Mouse (Mus musculus): ENCODE results near the gene Tigar. TPM values are rescaled to one million over a fixed set of nuclear protein-coding genes. Genes with fewer than 3 reads are reported as not detected.
A peak's percentile ranks its signal among the peaks of the same experiment; 100 is the strongest.

The Tigar gene
- 1.1 TPM in 1 of 2 replicates, not detected in the other for total RNA-seq (2015; ENCODE audit: low replicate concordance)
- 0.13 and 1.1 TPM in 2 replicates for total RNA-seq (2017; ENCODE audit: low replicate concordance)

GRCm38 (mm10) chr6:127109402-127109930 lies at the start of gene Tigar:
Tigar (minus strand) TSS chr6:127109557.
- ATAC-seq (replicated peaks; ENCODE audit: low FRiP score, poor library complexity, severe bottlenecking) = peak; percentile 48

DNA sequence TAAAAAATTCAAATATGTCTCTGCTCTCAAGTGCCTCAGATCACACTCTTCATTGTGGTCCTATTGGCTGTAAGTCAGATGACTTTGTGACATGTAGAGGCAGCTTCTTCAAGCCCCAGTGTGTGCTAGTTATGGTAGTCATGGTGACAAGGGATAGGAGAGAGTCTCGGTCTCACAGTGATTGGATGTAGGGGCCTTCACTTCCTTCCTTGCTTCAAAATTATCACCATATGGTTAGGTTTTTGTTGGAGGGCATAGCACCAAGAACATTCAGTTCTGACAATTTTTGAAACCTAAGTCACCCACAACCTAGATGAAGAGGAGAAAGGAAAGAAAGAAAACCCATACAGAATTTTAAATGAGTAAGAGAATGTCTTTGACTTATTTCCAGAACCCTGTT lies 48.0 kb upstream of the Tigar start:
- ATAC-seq (replicated peaks; ENCODE audit: low FRiP score, poor library complexity, severe bottlenecking) = no peak

- no peak for ATAC-seq (replicated peaks; ENCODE audit: low FRiP score, poor library complexity, severe bottlenecking)
Measured at GRCm38 (mm10) chr6:127155468-127155867, 46.1 kb upstream of the Tigar start.

DNA sequence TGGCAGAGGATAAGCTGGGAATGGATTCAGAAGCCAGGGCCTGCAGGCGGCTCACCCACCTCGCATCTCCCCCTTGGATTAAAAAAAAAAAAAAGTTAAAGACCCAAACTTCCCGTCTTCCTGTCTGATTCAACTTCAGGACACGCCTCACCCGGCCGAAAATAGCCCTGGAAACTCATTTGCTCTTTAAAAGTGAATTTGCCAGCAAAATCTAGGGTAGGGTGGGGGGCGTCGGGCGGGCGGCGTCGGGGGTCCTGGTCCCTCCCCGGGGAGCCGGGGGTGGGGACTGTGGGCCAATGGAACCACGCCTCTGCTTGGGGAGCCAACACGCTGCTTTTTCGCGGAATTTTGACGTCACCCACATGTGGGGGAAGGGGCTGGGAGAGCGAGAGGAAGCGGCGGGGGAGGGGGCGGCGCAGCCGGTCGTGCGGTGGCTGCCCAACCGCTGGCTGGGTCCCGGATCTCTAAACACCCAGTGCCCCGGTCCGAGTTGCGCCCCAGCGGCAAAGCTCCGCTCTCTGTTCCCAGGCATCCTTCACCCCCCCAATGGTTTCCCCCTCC lies 45.4 kb upstream of the Tigar start:
- no peak for ATAC-seq (replicated peaks; ENCODE audit: low FRiP score, poor library complexity, severe bottlenecking)

GRCm38 (mm10) chr6:127153972-127154707 lies 44.8 kb upstream of the Tigar start:
- ATAC-seq (replicated peaks; ENCODE audit: low FRiP score, poor library complexity, severe bottlenecking) = no peak

DNA sequence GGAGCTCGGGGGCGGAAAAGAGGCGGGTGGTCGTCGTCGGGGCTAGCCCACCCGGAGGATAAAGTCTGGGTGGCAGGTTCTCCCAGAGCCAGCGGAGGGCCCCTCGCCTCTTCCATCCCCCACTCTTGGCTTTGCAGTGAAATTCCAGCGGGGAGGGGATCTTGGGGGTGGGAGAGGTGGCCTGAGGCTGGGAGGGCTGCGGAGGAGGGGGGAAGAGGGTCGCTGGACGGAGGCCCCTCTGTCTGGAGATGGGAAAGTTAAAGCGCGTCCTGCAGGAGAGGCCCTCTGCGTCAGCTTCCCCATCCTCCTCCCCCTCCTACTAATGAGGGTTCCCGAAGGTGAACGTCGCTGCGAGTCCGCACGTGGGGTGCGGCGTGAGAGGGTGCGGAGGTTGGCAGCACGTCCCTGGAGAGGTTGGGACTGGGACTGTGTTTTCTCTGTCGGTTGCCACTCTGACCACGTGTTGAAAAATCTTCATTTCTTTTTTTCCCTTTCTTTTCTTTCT lies 44.0 kb upstream of the Tigar start:
- no peak for ATAC-seq (replicated peaks; ENCODE audit: low FRiP score, poor library complexity, severe bottlenecking)

DNA sequence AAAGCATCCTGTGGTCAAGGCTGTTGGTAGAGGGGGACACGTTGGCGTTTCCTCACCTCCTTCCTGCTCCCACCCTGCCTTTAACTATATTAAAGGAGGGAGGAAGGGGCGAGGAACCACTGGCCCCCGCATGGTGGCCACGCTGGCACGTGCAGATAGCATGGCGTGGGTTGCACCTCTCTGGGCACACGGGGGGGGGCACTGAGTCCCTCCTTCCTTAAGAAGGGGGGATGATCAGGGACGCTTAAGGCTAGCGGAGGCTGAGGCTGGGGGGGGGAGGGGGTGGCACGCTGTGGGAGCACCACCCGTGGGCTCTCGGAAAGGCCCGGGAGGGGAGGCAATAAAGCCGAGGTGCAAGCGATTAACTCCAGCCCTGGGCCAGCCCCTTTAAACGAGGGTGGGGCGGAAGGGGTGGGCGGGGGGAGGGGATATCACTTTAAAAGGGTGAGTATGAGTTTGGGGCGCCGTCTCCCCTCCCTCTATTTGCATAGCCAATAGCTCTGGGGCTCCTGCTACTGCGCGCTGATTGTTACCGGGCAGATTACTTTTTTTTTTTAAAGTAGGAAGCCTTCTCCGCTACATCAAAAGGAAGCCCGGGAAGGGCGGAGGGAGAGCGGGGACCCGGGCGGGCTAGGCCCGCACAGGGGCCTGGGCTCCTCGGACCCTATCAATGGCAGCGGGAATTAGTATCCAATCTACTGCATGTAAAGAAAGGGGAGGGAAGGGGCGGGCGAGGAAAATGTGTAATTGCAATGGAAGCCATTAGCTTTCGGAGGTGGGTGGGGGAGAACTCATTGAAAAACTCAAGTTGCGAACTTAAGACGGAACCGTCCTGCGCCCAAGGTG lies 43.0 kb upstream of the Tigar start, which contains the start of gene Ccnd2:
Gene Ccnd2, minus strand, starts transcription at position 88 of the 846 bp plus-strand sequence.
- no peak for ATAC-seq (replicated peaks; ENCODE audit: low FRiP score, poor library complexity, severe bottlenecking)

GRCm38 (mm10) chr6:127151565-127152105 lies 42.3 kb upstream of the Tigar start:
- ATAC-seq (replicated peaks; ENCODE audit: low FRiP score, poor library complexity, severe bottlenecking) = no peak

DNA sequence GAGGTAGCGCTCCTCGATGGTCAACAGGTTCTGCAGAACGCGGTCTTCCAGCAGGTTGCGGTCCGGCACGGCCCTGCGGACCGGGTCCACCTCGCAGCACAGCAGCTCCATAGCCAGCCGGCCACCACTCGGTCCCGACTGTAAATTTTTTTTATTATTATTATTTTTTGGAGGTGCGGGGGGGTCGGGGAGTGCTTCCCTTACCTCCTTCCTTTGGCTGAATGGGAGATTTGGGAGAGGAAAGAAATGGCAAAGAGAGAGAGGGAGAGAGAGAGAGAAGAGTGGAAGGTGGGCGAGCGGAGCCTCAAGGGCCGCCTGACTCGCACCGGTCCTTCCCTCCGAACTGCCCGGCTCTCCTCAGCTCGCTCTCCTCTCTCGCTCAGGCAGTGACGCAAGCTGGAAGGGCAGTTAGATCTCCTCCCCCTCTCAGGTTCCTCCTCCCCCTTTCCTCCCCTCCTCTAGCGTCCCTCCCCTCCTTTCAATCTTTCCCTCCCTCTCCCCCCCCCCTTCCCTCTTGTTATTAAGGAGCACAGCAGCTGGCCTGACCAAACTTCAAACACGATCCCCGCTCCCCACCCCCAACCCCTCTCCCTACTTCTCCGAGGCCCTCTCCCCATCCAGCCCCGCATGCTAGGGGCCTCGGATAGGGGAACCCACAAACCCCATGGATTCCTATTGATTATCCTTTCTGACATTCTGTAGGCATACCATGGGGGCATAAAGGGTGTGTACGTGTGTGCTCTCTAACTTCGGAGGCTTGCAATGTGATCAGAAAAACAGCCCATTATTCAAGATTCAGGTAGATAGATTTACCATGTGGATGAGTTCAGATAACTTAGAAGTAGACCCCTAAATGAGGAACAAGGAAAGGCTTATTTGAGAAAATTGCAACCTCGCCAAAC lies 41.6 kb upstream of the Tigar start:
- no peak for ATAC-seq (replicated peaks; ENCODE audit: low FRiP score, poor library complexity, severe bottlenecking)

- no peak for ATAC-seq (replicated peaks; ENCODE audit: low FRiP score, poor library complexity, severe bottlenecking)
Measured at GRCm38 (mm10) chr6:127149944-127150662, 40.7 kb upstream of the Tigar start.

DNA sequence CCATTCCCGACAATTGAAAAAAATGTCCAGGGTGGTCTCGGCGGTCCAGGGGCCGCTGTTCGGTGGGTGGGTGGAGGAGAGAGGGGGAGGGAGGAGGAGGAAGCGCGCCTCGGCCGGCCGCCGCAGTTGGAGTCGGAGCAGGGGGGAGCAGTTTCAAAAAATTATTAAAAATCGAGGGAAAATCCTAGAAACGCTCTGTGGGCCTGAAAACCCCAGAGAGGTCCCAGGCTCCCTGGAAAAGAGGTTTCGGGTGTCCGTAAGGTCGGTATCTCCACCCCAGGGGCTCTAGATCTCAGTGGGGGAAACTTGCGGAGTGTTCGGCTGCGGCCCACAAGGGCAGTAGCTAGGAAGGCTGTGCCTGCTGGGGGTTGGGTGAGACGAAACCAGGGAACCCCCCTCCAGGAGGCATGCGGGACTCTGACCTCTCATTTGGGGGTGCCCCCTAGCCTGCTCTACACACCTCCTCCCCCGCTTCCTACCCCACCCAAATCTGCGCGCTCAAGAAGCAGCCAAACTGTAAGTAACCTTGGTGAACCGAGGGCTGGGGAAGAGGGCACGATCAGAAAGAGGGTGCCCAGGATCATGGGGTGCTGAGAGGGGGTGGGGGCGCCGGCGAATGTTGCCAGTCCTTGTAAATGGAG lies 40.1 kb upstream of the Tigar start:
- no peak for ATAC-seq (replicated peaks; ENCODE audit: low FRiP score, poor library complexity, severe bottlenecking)

DNA sequence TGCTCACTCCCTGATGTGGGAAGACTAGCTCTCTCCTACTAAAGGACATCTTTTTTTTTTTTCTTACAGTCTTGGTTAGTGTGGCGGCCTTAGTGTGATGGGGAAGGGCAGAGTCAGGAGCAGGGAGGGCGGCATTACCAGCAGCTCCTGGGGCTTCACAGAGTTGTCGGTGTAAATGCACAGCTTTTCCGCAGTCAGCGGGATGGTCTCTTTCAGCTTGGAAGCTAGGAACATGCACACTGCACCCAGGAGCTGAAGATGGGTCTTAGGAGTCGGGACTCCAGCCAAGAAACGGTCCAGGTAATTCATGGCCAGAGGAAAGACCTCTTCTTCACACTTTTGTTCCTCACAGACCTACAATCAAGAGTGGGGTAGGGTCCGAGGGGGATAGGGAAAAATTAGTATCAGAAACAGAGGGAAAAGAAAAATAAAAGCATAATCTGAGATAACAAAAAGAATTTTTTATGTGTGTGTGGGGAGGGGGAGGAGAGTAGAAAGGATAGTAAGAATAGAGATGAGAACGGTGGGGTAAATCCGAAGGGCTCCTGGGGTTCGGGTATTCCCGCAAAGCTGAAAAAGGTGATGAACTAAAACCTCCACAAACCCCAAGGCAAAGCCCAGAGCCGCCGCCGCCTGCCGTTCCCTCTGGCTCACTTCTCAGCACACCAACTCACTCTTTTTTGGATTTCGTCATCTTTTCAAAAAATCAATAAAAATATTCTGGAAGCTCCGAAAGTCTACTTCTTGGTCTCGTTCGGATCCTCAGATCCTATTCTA lies 39.4 kb upstream of the Tigar start:
- ATAC-seq (replicated peaks; ENCODE audit: low FRiP score, poor library complexity, severe bottlenecking) = no peak

DNA sequence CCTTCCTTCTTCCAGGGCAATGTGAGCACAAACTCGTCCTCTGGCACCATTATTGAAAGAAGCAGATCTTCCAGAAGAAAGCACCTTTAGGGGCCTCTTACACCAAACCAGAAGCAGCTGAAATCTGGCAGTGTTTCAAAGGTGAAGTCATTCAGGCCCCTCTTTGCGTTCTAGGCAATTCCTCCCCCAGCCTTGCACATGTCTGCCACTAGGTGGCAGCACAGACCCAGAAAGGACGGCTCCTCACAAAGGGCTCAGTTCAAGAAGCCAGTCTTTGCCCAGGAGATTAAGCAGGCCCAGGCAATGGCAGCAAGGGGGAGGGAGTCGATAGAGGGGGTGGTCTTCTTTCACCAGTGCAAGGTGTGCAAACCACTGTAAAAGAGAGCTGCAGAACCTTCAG lies 38.3 kb upstream of the Tigar start:
- peak; percentile 73 for ATAC-seq (replicated peaks; ENCODE audit: low FRiP score, poor library complexity, severe bottlenecking)

DNA sequence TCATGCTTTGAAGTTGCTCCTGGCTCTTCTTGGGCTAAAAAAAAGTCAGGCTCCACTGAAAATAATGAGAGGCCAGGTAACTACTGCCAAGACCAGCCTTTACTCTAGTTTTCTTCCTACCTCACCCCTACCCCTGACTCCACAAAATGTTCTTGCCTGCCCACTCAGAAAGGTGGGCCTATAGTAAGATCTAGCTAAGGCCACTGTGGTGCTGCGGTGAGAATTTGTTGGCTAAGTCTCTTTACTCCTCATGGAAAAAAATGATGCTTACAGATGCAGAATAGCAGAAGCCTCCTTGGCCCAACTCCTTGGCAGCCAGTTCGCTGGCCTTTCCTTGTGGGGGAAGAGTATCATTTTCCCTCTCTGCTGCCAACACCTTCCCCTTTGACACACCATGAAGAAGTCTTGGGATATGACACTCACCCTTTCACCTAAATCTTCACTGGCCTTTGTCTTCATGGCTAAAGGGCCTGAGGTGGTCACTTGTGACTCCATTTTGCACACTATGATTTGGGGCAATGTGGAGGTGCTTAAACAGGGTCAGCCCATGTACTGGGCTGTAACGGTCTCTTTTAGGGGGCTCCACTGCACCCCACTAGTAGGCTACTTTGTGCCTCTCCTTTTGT lies 37.1 kb upstream of the Tigar start:
- ATAC-seq (replicated peaks; ENCODE audit: low FRiP score, poor library complexity, severe bottlenecking) = no peak

- ATAC-seq (replicated peaks; ENCODE audit: low FRiP score, poor library complexity, severe bottlenecking) = no peak
Measured at GRCm38 (mm10) chr6:127145464-127146190, 36.3 kb upstream of the Tigar start.
